Mouse (Mus musculus): Measurements from ENCODE around the gene Lmo4.

Gene Lmo4

GRCm38 (mm10) chr3:144147244-144147643 lies 57.8 kb downstream of the Lmo4 start:
- no peak for DNase-seq

- DNase-seq: no peak
These were observed 61.0 kb downstream of the Lmo4 start for GRCm38 (mm10) chr3:144144066-144144465.

- no peak for DNase-seq
These were observed 62.1 kb downstream of the Lmo4 start for GRCm38 (mm10) chr3:144142939-144143338.

GRCm38 (mm10) chr3:144141786-144142185 lies 63.2 kb downstream of the Lmo4 start:
- peak; percentile 9 for DNase-seq

GRCm38 (mm10) chr3:144140816-144141215 lies 64.2 kb downstream of the Lmo4 start:
- no peak for DNase-seq

- DNase-seq: no peak
These were observed 66.4 kb downstream of the Lmo4 start for GRCm38 (mm10) chr3:144138659-144139058.

Measured in retina, postnatal 1 day (tissue).